Mouse (Mus musculus) left cerebral cortex, adult 18-20 months (tissue): ENCODE results near the gene Prpsap1. TPM values are rescaled to one million over a fixed set of nuclear protein-coding genes. Genes with fewer than 3 reads are reported as not detected.

Experiments
- DNase-seq, 2 experiments: peaks; one replicate each; pipeline ENCODE4 v3.0.0; 2021 to 2022; ENCODE audit warnings: low spot score in 2 of 2, mixed read lengths in 1 of 2
- total RNA-seq, 2 experiments: library from RNA; stranded (reverse); gene quantifications; 2 replicates each; pipeline ENCODE4 v1.2.3; 2021

Gene Prpsap1
- total RNA-seq, 2 experiments from 2014 or later: 82.7 to 89.4 TPM

DNA sequence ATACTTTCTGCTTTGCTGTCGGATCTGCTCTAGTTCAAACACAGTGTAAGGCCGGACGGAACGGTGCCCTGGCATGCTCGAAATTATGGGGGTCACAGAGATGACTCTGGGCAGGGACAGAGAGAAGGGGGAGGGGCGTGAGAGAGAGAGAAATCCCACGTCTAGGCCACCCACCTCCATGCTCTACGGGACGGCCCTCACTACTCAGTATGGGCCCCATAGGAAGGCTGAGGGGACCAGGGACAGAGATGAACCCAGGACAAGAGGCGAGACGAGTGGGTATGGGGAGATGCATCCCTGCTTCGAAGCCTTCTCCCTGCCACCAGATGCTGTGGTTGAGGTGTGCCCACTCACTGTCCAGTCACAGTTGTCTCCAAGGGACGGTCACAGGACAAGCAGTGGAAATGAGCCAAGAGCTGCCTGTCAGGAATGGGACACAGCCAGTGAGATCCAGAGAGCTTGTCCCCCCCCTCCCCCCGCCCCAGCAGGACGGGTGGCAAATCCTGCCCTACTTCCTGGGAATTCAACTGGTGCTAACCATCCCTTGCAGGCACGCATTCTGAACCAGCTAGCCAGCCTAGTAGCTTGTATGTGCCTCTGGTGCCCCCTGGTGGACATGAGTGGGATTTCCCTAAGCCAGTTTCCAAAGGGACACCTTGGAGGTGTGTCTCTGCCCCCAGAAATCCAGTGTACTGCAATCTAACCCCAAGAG, 48.2 kb downstream of the Prpsap1 start:
- peak; percentile 91 to 98 for DNase-seq

DNA sequence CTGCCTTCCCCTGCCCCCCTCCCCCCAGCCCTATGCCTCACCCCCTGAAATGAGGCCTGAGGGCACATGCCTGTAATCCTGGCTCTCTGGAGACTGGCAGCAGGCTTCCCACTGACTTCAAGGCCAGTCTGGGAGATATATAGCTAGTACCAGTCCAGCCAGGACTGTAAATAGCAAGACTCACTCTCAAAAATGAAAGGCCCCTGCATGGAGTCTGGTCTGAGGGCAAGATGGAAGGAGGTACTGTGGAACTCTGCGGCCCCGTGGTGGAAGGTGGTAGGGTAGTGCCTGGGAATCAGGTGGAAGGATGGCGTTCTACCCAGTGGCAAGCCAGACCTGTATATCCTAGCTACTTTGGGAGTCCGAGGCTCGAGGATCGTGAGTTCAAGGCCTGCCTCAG, 50.1 kb downstream of the Prpsap1 start:
- no peak for DNase-seq

DNA sequence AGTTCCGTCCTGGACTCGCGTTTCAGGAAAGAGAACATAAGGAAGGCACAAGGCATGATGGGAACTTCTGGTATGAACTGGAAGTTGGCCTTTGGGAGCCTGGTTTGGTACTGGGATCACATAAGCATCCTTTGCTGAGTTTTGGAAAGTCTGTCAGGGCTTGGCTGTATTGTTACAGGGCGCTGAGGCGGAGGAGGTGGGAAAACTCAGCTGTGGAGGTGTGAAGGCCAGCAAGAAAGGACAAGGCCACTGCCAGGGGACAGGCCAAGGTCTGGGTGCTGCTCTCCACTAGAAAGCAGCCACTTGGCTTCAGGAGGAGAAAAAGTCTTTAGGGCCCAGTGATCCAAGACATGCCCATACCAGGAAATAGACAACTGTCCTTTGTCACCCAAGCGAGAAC, 50.7 kb downstream of the Prpsap1 start:
- DNase-seq: no peak

DNA sequence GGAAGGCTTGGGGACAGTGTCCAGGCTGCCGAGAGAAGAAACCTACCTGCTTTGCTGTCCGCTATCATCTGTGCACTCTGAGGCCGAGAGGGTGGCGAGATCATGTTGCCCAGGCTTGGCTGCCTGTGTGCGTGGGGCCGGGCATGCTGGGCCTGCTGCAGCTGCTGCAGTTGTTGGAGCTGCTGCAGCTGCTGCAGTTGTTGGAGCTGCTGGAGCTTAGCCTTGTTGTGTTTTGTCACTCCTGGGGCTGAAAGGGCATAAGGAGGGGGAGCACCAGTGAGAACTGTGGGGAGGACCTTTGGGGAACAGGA, 51.2 kb downstream of the Prpsap1 start:
- DNase-seq: no peak

DNA sequence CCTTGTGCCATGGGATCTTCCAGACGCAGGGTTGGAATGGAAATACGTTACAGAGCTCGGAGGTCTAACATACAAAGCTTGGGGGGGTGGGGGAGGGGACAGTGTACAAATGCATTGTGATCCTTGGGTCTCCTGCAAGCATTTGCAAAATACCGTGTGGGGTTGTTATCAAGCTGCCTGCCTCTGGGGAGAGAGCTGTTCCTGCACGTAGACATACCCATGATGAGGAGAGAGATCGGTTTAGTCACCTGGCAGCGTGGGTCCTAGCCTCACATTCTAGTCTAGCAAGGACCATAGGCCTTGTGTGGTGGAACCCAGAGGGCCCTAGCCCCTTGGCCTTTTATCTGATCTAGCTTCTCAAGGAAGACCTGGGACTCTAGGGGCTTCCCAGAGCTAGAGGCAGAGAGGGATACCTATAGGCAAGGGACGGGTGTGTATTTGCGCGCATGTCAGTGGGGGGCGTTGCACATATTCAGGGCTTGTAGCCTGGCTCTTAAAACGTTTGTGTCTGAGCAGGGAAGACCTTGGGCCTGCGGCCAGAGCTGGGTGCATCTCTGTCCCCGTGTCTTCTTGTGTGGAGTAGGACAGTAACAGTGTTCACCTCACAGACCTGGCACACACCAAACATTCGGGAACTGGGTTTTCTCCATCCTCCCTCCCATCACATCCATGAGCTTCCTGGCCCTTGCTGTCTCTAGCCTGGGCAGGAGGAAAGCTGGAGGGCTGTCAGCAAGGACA, 51.7 kb downstream of the Prpsap1 start:
- DNase-seq: no peak

DNA sequence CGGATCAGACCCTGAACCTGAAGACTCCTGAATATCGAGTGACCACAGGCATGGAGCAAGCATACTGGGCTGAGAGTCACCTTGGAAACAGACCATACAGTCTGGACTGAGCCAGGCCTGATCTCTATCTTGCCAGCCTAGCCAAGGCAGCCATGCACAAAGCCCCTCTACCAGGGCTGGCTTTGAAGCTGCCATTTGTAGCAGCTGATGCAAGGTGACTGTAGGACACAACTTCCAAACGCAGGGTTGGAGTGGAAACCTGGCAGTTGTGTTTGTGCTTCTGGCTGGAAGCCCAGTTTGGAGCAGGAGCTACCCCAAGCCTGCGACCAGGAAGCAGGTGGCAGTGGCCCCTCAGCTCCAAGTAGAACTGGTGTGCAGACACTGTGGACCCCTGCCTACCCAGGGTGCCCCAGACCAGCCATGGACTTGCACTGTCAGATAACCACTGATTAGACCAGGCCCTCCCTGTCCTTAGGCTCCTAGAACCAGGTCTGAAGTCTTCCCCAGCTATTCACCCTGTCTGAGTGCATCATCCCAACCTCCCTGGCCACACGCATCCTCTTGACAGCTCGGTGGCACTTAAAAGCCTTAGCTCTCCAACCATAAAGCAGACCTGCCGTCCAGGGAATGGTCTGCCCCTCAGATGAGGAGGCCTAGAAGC, 53.5 kb downstream of the Prpsap1 start:
- DNase-seq: no peak

DNA sequence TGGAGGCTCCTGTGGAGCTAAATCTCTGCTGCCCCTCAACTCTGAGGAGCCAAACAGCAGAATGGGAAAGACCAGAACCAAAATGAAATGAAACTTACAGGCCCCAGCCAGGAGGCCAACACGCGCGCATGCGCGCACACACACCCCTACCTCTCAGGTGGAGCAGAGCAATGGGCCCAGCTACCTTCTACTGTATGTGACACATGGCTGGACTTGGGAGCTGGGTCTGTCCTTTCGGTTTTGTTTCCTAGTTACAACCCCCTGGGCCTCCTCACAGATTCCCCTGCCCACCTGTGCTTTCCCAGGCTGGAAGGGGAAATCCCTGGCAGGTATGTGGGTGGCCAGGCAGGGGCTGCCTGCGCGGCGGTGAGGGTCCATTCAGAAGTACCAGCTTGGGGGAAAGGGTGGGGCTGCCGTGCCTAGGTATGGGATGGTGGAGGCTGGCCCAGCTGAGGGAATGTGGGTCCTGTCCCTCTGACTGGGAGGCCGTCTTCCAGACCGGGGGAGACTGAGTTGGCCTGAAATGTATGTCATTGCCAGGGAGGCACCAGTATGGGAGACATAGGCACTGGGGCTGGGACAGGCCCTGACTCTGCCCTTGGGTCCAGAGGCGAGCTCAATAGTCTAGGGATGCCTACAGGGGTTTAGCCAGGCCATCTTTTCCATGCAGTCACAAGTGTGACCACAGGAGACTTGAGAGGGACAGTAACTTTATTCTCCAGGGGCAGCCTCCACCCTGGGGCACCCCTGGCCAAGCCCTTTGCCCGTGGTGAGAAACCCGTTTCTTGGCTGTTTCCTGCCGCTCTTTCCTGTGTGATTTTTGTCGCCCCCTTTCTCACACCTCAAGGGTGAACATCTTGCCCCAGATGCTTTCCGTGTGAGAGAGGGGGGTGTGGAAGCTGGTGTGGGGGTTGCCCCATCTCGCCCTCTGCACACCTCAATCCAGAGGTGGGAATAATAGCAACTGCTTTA, 54.4 kb downstream of the Prpsap1 start:
- no peak for DNase-seq

DNA sequence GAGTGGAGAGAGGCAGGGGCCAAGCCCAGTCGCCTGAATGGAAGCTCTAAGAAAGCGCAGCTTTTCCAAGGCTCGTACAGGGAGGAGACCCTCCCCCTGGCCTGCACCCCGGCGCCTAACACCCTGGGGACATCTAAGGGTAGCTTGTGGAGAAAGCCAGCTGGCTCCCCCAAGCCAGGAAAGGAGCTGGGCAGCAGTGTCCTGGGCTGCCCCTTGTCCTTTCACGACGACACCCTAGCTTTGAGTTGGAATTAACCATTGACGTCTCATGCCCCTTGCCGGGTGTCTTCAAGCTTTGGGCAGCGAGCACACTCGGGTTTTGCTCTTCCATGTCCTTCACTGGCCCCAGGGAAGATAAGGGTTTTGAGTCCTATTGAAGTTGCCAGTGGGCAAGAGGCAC, 56.5 kb downstream of the Prpsap1 start:
- no peak for DNase-seq

DNA sequence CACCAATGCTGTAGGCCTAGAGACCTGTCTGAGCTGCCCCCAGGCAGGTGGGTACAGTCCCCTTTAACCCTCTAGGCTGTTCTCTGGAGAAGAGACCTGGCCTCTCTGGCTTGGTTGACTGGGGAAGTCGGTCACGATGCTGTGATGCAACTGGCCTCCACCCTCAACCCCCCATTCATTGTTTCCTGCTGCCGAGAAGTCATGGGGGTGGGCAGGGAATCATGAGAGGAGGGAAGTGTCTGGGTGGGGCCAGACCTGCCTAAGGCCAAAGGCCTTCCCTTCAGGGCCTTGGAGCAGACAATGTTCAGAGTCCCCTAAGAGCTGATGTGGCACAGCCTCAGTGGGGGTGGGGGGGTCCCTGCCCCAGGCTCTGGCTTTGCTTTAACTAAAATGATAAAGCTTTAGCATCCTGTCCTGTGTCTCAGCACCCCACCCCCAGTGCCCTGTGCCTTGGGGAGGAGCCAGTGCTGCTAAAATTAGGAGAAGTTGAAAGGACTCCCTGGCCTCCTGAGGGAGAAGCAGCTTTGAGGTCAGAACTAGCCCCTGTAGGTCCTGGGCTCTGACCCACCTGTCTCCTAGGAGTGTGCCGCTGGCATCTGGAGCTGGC, 57.2 kb downstream of the Prpsap1 start:
- no peak for DNase-seq

DNA sequence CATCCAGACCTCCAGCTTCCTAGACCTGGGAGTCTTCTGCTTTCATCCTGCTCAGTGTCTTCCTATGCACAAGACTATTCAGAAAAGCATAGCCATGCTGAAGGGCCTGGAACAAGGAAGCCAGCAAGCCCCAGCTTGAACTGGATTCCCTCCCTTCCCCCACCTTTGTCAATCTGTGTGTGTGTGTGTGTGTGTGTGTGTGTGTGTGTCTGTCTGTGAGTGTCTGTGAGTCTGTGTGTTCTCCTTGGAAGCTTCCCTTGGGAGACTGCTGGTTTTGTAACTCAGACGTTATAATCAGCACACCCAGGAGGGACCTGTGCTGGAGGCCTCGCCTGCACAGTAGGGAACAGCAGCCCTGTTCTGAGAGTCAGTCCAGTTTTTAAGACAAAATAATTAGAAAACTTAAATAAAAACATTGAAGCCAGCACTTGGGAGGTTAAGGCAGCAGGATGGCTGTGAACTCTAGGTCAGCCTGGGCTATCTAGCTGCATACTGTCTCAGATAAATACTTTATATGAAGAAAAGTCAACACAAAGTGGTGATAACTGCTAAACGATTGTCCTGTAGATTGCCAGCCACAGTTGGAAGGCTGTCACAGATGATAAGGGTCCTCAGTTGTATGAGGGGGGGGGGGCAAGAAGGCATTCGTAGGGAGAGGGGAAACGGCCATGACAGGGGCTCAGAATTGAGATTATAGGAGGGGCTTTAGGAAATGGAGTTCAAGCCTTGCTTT, 57.8 kb downstream of the Prpsap1 start:
- DNase-seq: no peak

DNA sequence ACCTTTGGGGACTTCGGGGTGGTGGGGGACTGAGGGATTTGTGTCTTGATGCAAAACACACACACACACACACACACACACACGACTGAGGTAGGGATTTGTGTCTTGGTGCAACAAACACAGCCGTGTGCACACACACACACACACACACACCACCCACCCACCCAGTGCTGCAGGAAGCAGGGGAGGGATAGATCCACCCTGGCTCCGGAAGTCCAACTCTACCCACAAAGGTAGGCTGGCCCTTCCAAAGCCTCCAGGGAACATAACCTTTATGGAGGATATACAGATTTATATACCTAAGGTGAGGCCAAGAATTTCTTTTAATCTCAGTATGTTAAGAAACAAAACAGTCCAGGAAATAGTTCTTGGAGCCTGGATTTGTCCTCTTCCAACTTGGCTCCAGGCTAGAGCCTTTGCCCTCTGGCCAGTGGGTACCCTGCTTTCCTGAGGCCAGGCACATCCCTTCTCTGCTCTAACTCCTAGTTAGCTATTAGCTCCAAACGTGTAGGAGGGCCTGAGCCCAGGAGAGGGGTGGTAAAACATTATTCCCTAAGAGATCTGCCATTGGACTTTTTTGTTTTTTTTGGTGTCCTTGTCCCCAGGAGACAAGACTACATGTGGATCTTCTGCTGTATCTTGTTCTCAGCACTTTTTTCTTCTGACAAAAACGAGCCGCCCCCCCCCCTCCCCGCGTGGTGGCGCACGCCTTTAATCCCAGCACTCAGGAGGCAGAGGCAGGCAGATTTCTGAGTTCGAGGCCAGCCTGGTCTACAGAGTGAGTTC, 58.8 kb downstream of the Prpsap1 start:
- DNase-seq: no peak

DNA sequence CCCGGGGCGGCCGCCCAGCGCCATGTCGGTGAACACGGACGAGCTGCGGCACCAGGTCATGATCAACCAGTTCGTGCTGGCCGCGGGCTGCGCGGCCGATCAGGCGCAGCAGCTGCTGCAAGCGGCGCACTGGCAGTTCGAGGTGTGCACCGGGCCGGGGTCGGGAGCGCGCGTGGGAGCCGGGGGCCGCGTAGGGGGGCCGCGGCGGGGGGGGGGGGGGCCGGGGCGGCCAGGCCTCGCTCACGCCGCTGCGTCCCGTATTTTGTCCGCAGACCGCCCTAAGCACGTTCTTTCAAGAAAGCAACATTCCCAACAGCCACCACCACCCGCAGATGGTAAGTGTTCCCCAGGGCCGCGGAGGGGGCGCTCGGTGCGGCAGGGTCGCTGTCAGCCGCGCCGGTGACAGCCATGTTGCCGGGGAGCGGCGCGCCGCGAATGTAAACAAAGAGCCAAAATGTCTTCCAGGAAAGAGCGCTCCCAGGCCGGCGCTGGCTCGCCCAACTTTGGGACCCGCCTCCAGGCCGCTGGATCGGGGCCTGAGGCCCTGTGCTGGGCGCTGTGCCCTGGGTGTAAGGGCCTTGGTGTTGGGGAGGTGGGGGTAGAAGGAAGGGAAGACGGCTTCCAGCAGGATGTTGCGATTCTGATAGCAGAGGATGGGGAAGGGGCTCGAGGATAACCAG, 59.6 kb downstream of the Prpsap1 start:
- peak; percentile 49 to 54 for DNase-seq

DNA sequence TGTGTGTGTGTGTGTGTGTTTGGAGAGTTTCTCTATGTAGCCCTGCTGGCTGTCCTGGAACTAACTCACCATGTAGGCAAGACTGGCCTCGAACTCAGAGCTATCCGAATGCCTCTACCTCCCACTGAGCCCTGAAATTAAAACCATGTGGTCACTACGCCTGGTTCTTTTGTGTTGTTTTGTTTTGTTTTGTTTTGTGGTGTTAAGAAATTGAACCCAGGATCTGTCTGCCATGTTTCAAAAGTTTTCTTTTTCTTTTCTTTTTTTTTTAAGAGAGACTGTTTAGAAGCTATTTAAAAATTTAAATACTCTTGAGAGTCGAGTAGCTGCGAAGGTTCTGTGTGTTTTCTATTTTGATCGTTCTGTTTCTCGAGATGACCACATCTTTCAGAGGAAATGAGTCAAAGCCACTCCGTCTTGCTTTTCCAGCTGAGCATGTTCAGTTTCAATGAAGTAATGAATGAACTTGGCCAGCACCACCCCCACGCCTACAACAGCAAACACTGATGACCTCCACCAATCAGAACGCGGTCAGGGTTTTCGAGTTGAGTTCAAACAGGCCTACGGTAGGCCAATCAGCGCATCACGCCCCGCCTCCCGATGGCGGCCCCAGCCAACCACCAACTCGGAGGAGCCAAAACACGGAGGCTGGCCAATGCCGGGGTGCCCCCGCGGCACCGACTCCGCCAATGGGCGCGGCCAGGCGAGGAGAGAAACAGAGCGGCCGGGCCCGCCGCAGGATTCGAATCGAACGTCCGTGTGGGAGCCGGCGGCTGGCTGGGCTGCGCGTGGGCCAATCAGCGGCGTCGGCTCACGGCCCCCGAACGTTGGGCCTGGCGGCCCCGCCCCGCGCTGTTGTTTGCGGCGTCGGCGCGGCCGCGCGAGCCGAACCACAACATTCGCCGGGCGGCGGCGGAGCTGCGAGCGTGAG, 60.4 kb downstream of the Prpsap1 start, which contains the start of gene Ubald2:
TSS of gene Ubald2 (plus strand) at position 739 of the 931 bp plus-strand sequence.
- peak; percentile 95 to 98 for DNase-seq

DNA sequence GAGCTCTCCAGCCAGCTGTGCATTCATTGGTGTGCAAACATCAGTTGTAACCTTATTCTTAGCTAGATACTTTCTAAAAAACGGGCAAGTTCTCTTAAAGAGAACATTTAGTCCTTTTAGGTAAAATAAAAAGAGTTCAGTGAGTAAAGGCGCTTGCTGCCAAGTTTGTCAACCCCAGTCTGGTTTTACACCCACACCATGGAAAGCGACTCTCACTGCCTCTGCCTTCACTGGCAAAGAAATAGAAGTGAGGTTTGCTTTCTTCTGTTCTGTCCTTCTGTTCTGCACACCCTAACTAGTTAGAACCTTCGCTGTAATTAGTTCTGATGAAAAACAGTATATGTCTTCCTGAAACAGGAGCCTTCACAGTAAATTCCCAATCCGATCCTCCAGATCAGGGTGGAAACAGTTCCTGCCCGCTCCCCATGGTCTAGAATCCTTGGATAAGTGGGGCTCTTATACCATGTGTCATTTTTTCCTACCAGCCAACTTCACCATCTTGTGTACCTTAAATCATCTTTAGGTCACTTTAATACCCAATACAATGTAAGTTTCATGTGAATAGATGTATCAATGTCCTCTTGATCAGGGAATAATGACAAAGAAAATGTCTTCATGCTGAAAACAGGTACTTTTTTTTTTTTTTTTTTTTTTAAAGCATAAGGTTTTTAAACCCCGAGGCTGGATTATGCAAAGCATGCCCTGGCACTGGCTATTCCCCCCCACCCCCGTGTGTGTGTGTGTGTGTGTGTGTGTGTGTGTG, 61.2 kb downstream of the Prpsap1 start:
- DNase-seq: peak; percentile 59 to 66

DNA sequence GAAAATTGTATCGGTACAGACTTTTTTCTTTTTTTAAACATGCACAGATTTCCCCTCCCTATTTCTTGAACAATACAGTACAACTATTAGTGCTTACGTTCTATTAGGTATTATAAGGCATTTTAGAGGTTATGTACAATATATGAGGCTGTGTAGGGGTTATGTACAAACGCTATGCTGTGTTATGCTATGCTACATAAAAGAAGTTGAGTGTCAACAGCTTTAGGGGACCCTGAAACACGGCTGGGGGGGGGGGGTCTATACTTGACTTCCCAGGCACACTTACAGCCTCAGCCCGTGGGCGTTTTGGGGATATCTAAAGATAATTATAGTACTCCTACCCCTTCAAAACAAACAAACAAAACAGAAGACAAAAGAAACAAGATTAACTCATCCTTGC, 61.9 kb downstream of the Prpsap1 start:
- no peak for DNase-seq

DNA sequence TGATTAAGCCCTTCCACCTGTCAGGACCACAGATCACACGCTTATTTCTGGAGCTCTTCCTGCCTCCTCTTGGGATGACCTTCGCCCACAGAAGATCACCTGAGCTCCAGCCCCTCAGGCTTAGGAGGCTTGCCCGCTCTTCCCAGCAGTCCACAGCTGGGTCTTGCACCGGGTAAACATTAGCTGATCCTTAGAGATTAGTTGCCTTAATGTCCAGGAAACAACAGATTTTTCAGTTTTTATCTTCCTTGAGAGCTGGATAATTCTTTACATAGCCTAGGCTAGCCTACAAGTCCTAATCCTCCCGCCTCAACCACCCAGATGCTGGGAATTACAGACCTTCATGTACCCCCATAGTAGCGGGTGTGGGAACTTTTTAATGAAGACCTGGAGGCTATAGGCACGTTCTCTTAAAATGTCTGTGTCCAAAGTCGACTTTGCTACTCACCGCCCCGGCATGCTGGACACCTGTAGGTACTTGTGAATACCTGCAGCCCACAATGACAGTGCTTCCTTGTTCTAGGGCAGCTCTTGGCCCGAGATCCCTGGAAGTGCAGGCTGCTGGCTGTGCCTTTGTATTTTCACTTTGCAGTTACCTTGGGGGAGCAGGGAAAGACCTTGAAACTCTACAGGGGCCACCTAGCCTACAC, 62.4 kb downstream of the Prpsap1 start:
- DNase-seq: no peak
